Mouse (Mus musculus) brain, adult 10 weeks (tissue): ENCODE measurements around the gene Gm14326. TPM values are rescaled to one million over a fixed set of nuclear protein-coding genes. Genes with fewer than 3 reads are reported as not detected.

Experiments
- polyA plus RNA-seq: library from polyadenylated mRNA; stranded (reverse); fragments of 350-450 nt; fragmentation: Illumina TruSeq; extraction: RNeasy Lipid Tissue Mini Kit (QIAGEN cat#74804); gene quantifications from one replicate; pipeline ENCODE4 v1.2.3, GENCODE M21; 2015; ENCODE audit warnings: low read depth, low replicate concordance

The Gm14326 gene
- 65.8 TPM for polyA plus RNA-seq

DNA sequence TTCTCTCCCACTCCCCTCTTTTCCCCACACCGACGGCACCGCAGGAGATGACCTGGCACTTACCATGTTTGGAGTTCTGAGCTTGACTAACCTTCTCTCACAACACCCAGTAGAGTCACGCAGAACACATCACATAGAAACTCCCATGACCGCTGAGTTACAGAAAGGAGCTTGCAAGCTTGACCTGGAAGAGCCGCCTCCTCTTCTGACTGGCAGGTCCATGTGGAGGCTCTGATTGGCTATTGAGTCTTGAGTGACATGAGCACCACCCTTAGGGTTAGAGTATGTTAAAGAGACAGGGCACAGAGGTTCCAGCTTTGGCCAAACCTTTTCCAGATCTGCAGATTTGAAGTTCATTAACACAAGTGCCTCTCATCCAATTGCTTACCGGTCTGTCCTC is at the start of gene Gm14326:
TSS of gene Gm14326 (minus strand) at position 153 of the 400 bp plus-strand sequence.

GRCm38 (mm10) chr2:177925563-177926103 is 31.5 kb downstream of the Gm14326 start, which contains the start of gene Zfp972:
Zfp972 (minus strand) TSS chr2:177925613.

DNA sequence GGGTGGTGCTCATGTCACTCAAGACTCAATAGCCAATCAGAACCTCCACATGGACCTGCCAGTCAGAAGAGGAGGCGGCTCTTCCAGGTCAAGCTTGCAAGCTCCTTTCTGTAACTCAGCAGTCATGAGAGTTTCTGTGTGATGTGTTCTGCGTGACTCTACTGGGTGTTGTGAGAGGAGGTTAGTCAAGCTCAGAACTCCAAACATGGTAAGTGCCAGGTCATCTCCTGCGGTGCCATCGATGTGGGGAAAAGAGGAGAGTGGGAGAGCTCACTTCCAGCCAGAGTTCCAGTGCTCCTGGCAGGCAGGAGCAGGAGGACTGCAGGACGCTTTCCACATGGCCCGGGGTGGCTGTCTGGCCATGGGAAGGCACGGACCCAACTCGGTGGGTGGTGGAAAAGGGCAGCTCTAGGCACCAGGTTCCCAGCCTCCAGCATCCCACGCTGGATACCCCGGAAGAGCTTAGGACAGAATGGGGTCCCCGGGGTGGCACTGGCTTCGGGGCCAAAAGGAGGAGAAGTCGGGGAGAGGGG is 60.0 kb downstream of the Gm14326 start, which contains the start of gene Gm14327:
TSS of gene Gm14327 (plus strand) at position 51 of the 533 bp plus-strand sequence.

Other genes with a start within 250 kb of the Gm14326 start
- gene Gm14322, start 198.0 kb downstream of the Gm14326 start, polyA plus RNA-seq, result 22.7 TPM
- 93.9 TPM for gene Gm14325, start 117.0 kb downstream of the Gm14326 start, polyA plus RNA-seq
- gene Gm14327, start 60.2 kb downstream of the Gm14326 start, polyA plus RNA-seq, result 9.0 TPM
- gene Zfp972, start 31.7 kb downstream of the Gm14326 start, polyA plus RNA-seq, result not detected
- 29.6 TPM for gene Zfp971, start 66.0 kb upstream of the Gm14326 start, polyA plus RNA-seq
- 40.4 TPM for gene Zfp931, start 121.2 kb upstream of the Gm14326 start, polyA plus RNA-seq
- gene Phactr3, start 161.7 kb upstream of the Gm14326 start, polyA plus RNA-seq, result 107 TPM